Mouse (Mus musculus): ENCODE measurements around the gene P2rx7. TPM values are rescaled to one million over a fixed set of nuclear protein-coding genes. Genes with fewer than 3 reads are reported as not detected.

The P2rx7 gene
- polyA plus RNA-seq, 1 experiment = 2.2 TPM

GRCm38 (mm10) chr5:122690486-122690885 is 46.8 kb downstream of the P2rx7 start:
- H3K27me3 ChIP-seq (ENCODE audit: control insufficient read depth, insufficient read depth, insufficient read length) = peaks cover 5% of the 10 kb centered on the region
- no peak overlapping the region for H3K4me2 ChIP-seq (ENCODE audit: low read depth)
- H3ac ChIP-seq (ENCODE audit: control insufficient read depth, insufficient read length) = no peak overlapping the region
- H3K4me3 ChIP-seq = no peak overlapping the region
- no peaks in the 10 kb centered on the region for H3K79me2 ChIP-seq (ENCODE audit: control insufficient read depth, insufficient read depth)
- no peaks in the 10 kb centered on the region for H3K36me3 ChIP-seq (ENCODE audit: control insufficient read depth, insufficient read depth)
- TF ChIP-seq POLR2AphosphoS2 (IDR thresholded peaks at IDR 0.05; ENCODE audit: insufficient read length, low read depth) (no peak), SRF (IDR thresholded peaks at IDR 0.05; ENCODE audit: control insufficient read depth, insufficient read length, low read depth) (no peak), TCF3 (IDR thresholded peaks at IDR 0.05; ENCODE audit: insufficient read length, low read depth) (no peak), MAX (IDR thresholded peaks at IDR 0.05; ENCODE audit: low read depth) (no peak), MYOG (IDR thresholded peaks at IDR 0.05; ENCODE audit: control insufficient read depth in 1 of 3, insufficient read depth in 1 of 3, insufficient read length in 2 of 3, low read depth in 2 of 3) (no peak), POLR2A (IDR thresholded peaks at IDR 0.05; ENCODE audit: insufficient read length, low read depth) (no peak), USF1 (IDR thresholded peaks at IDR 0.05; ENCODE audit: low read depth) (no peak), REST (IDR thresholded peaks at IDR 0.05; ENCODE audit: insufficient read depth, insufficient read length) (no peak), TCF12 (IDR thresholded peaks at IDR 0.05; ENCODE audit: insufficient read depth, poor library complexity, severe bottlenecking) (no peak), E2F4 (IDR thresholded peaks at IDR 0.05; ENCODE audit: insufficient read depth) (no peak), MYOD1 (IDR thresholded peaks at IDR 0.05; ENCODE audit: control insufficient read depth in 1 of 3, insufficient read length in 2 of 3, low read depth in 2 of 3) (no peak), CEBPB (IDR thresholded peaks at IDR 0.05; ENCODE audit: insufficient read depth, poor library complexity, severe bottlenecking) (no peak)

GRCm38 (mm10) chr5:122693431-122694207 is 49.9 kb downstream of the P2rx7 start:
- TF ChIP-seq USF1 (IDR thresholded peaks at IDR 0.05; ENCODE audit: low read depth) (no peak), E2F4 (IDR thresholded peaks at IDR 0.05; ENCODE audit: insufficient read depth) (no peak)
- Histone ChIP-seq H3ac (ENCODE audit: control insufficient read depth, insufficient read length) (no peak overlapping the region), H3K36me3 (ENCODE audit: control insufficient read depth, insufficient read depth) (no peaks in the 10 kb centered on the region), H3K4me2 (ENCODE audit: low read depth) (no peak overlapping the region), H3K4me3 (no peak overlapping the region), H3K79me2 (ENCODE audit: control insufficient read depth, insufficient read depth) (no peaks in the 10 kb centered on the region), H3K27me3 (ENCODE audit: control insufficient read depth, insufficient read depth, insufficient read length) (peaks cover 5% of the 10 kb centered on the region)

- Histone ChIP-seq H3K27me3 (ENCODE audit: control insufficient read depth, insufficient read depth, insufficient read length) (peaks cover 5% of the 10 kb centered on the region), H3K36me3 (ENCODE audit: control insufficient read depth, insufficient read depth) (no peaks in the 10 kb centered on the region), H3ac (ENCODE audit: control insufficient read depth, insufficient read length) (no peak overlapping the region), H3K4me3 (no peak overlapping the region), H3K79me2 (ENCODE audit: control insufficient read depth, insufficient read depth) (no peaks in the 10 kb centered on the region), H3K4me2 (ENCODE audit: low read depth) (no peak overlapping the region)
- TF ChIP-seq MYOD1 (IDR thresholded peaks at IDR 0.05; ENCODE audit: control insufficient read depth in 1 of 3, insufficient read length in 2 of 3, low read depth in 2 of 3) (no peak), TCF12 (IDR thresholded peaks at IDR 0.05; ENCODE audit: insufficient read depth, poor library complexity, severe bottlenecking) (no peak), E2F4 (IDR thresholded peaks at IDR 0.05; ENCODE audit: insufficient read depth) (no peak), REST (IDR thresholded peaks at IDR 0.05; ENCODE audit: insufficient read depth, insufficient read length) (no peak), POLR2A (IDR thresholded peaks at IDR 0.05; ENCODE audit: insufficient read length, low read depth) (no peak), USF1 (IDR thresholded peaks at IDR 0.05; ENCODE audit: low read depth) (no peak), MYOG (IDR thresholded peaks at IDR 0.05; ENCODE audit: control insufficient read depth in 1 of 3, insufficient read depth in 1 of 3, insufficient read length in 2 of 3, low read depth in 2 of 3) (no peak), MAX (IDR thresholded peaks at IDR 0.05; ENCODE audit: low read depth) (no peak), TCF3 (IDR thresholded peaks at IDR 0.05; ENCODE audit: insufficient read length, low read depth) (no peak), SRF (IDR thresholded peaks at IDR 0.05; ENCODE audit: control insufficient read depth, insufficient read length, low read depth) (no peak), CEBPB (IDR thresholded peaks at IDR 0.05; ENCODE audit: insufficient read depth, poor library complexity, severe bottlenecking) (no peak)
Observed at GRCm38 (mm10) chr5:122695516-122695915, 51.8 kb downstream of the P2rx7 start.

- Histone ChIP-seq H3K4me2 (ENCODE audit: low read depth) (no peak overlapping the region), H3K27me3 (ENCODE audit: control insufficient read depth, insufficient read depth, insufficient read length) (no peaks in the 10 kb centered on the region), H3ac (ENCODE audit: control insufficient read depth, insufficient read length) (no peak overlapping the region), H3K4me3 (no peak overlapping the region), H3K79me2 (ENCODE audit: control insufficient read depth, insufficient read depth) (no peaks in the 10 kb centered on the region), H3K36me3 (ENCODE audit: control insufficient read depth, insufficient read depth) (no peaks in the 10 kb centered on the region)
- TF ChIP-seq SRF (IDR thresholded peaks at IDR 0.05; ENCODE audit: control insufficient read depth, insufficient read length, low read depth) = no peak
- no peak for TF ChIP-seq E2F4 (IDR thresholded peaks at IDR 0.05; ENCODE audit: insufficient read depth)
- no peak for TF ChIP-seq MAX (IDR thresholded peaks at IDR 0.05; ENCODE audit: low read depth)
- TF ChIP-seq POLR2AphosphoS2 (IDR thresholded peaks at IDR 0.05; ENCODE audit: insufficient read length, low read depth) = no peak
- TF ChIP-seq TCF12 (IDR thresholded peaks at IDR 0.05; ENCODE audit: insufficient read depth, poor library complexity, severe bottlenecking) = no peak
- no peak for TF ChIP-seq USF1 (IDR thresholded peaks at IDR 0.05; ENCODE audit: low read depth)
- no peak for TF ChIP-seq MYOG (IDR thresholded peaks at IDR 0.05; ENCODE audit: control insufficient read depth in 1 of 3, insufficient read depth in 1 of 3, insufficient read length in 2 of 3, low read depth in 2 of 3)
- no peak for TF ChIP-seq CEBPB (IDR thresholded peaks at IDR 0.05; ENCODE audit: insufficient read depth, poor library complexity, severe bottlenecking)
- TF ChIP-seq MYOD1 (IDR thresholded peaks at IDR 0.05; ENCODE audit: control insufficient read depth in 1 of 3, insufficient read length in 2 of 3, low read depth in 2 of 3) = no peak
- no peak for TF ChIP-seq POLR2A (IDR thresholded peaks at IDR 0.05; ENCODE audit: insufficient read length, low read depth)
Observed at GRCm38 (mm10) chr5:122698041-122698700, 54.5 kb downstream of the P2rx7 start.

Measured in myocyte (in vitro differentiated cells).